Mouse (Mus musculus) brain, embryonic 14.5 days (tissue): ENCODE measurements around the gene Sorcs3. TPM values are rescaled to one million over a fixed set of nuclear protein-coding genes. Genes with fewer than 3 reads are reported as not detected.
A peak's percentile ranks its signal among the peaks of the same experiment; 100 is the strongest.

Experiments used
- DNase-seq: peaks from one replicate; pipeline ENCODE4 v3.0.0-alpha.2; 2011; ENCODE audit warnings: low read depth
- CTCF ChIP-seq: fragments of 200-500 bp; IDR thresholded peaks from 2 replicates; pipeline ENCODE4 v1.5.1; 2012; ENCODE audit warnings: inconsistent platforms, mild to moderate bottlenecking, moderate library complexity, borderline replicate concordance; ENCODE audit not compliant: insufficient read depth, insufficient read length; ENCODE audit errors: extremely low read depth
- POLR2A ChIP-seq: fragments of 200-500 bp; IDR thresholded peaks from 2 replicates; pipeline ENCODE4 v1.6.1; 2012; ENCODE audit warnings: mild to moderate bottlenecking, inconsistent platforms, borderline replicate concordance; ENCODE audit not compliant: poor library complexity, insufficient read depth, insufficient read length, severe bottlenecking; ENCODE audit errors: extremely low read depth
- polyA plus RNA-seq: library from polyadenylated mRNA; depleted of rRNA; stranded (reverse); fragments of >200 nt; gene quantifications from 2 replicates; pipeline ENCODE4 v1.2.3, GENCODE M21; 2012

Gene Sorcs3
- polyA plus RNA-seq, 1 experiment: 14.6 TPM

GRCm38 (mm10) chr19:48679896-48680295 lies 474.1 kb downstream of the Sorcs3 start:
- no peak for TF ChIP-seq CTCF
- TF ChIP-seq POLR2A: no peak
- no peak for DNase-seq

GRCm38 (mm10) chr19:48682485-48682884 lies 476.7 kb downstream of the Sorcs3 start:
- TF ChIP-seq POLR2A: no peak
- peak; percentile 86 for DNase-seq

- TF ChIP-seq POLR2A (no peak), CTCF (no peak)
- DNase-seq: peak; percentile 24
These were observed 480.5 kb downstream of the Sorcs3 start for GRCm38 (mm10) chr19:48686369-48686768.

DNA sequence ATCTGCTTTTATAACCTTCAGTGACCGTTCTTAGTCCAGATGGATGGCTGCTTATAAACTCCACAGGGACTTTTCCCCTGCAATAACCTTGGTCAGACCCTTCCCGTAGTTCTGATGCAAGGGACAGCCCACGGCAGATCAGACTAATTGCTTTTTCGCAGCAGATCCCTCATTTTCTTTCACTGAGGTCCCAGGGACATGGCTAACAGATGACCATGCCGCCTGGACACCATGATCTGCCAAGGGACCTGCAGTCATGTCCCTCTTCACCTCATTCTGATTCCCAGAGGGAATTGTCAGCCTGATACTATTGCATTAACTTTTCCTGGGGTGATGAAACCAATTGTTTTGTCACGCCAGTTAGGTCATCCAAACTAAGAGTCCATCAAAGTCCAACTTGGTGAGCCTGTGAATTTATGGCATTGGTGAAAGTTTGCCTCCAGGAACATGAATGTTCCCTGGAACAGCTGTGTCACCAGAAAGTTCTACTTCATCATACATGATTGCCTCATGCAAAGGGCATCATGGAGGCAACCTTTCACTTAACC lies 494.4 kb downstream of the Sorcs3 start:
- no peak for DNase-seq
- no peak for TF ChIP-seq POLR2A
- no peak for TF ChIP-seq CTCF

DNA sequence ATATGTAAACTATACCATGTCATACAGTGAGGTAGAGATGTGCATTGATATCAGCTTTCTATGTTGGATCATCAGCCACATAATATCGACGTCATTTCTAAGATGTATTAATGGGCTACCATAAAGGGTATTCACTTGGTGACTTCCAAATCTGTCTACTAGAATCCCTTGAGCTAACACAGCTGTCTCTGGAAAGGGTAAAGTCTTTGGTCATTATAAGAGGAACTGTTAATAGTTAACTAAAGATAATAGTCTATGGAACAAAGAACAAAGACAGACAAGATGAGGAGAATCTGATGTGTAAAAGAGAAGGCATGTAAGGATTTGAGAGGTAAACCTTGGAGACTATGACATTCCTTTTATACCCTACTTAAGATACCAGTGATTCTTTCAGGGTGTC lies 497.9 kb downstream of the Sorcs3 start:
- TF ChIP-seq POLR2A: no peak
- no peak for TF ChIP-seq CTCF
- DNase-seq: no peak

- TF ChIP-seq CTCF: no peak
- no peak for TF ChIP-seq POLR2A
- peak; percentile 79 for DNase-seq
These were observed 500.6 kb downstream of the Sorcs3 start for GRCm38 (mm10) chr19:48706267-48706923.

DNA sequence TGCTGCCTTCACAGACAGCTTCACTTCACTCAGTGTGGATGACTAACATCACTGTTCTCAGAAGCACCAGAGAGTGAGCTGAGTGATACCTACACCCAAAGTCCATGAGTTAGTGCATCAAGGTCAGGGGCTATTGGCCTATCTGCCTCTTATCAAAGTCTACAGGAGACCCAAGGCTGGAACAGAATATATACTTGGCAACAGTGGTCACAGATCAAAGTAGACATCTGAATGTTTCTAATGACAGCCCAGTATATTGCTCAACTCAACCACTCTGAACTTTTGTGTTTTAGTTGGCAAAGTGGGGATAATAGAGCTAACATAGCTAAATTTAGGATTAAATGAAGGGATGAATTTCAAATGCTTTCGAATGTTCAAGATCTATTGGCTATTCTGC lies 501.1 kb downstream of the Sorcs3 start:
- DNase-seq: no peak
- TF ChIP-seq CTCF: no peak
- no peak for TF ChIP-seq POLR2A

DNA sequence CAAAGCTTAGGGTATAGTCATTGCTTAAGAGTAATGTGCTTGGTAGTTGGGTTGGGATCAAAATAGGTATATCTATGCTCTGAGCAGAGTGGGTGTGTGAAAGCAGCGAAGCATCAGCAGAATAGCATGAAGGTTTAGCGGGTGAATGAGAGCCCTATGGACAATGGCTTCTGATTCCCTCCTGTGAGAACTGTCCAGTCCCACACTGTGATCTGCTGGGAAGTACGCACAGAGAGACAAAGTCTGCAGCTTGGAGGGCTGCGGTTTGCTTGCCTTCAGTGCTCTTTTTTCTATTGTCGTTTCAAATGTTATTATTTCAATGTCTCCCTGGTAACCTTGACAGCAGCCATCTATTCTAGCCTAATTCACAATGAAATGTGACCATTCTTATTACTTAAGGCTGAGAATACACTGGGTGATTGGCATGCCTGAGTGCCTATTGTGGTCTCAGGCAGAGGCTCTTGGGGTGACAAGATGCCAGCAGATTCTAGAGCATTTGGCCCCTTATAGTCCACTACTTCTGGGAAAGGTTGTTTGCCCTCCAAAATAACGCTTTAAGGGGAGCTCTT lies 520.1 kb downstream of the Sorcs3 start:
- DNase-seq: peak; percentile 61
- TF ChIP-seq CTCF (no peak), POLR2A (no peak)

- peak; percentile 67 for DNase-seq
- TF ChIP-seq POLR2A: no peak
- no peak for TF ChIP-seq CTCF
These were observed 521.2 kb downstream of the Sorcs3 start for GRCm38 (mm10) chr19:48727048-48727447.

DNA sequence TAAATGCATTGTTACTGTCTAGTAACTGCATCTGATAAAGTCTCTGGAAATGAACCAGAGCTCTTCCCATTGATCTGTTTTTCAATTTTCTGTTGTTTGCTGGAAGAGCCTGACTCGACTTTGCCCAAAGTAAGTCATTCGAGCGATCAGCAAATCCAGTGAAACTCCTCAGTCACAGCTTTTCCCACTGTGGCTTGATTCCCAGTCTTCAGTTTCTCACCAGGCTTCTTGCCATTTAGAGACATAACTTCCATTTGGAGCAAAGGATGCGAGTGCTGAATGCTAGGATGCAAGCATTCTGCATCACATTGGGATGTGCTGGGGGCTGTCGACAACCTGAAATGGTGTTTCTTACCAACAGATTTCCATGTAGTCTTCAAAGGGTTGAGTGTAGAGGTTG lies 521.8 kb downstream of the Sorcs3 start:
- TF ChIP-seq POLR2A: no peak
- no peak for TF ChIP-seq CTCF
- DNase-seq: peak; percentile 66

- DNase-seq: peak; percentile 52
These were observed 525.9 kb downstream of the Sorcs3 start for GRCm38 (mm10) chr19:48731731-48732130.

DNA sequence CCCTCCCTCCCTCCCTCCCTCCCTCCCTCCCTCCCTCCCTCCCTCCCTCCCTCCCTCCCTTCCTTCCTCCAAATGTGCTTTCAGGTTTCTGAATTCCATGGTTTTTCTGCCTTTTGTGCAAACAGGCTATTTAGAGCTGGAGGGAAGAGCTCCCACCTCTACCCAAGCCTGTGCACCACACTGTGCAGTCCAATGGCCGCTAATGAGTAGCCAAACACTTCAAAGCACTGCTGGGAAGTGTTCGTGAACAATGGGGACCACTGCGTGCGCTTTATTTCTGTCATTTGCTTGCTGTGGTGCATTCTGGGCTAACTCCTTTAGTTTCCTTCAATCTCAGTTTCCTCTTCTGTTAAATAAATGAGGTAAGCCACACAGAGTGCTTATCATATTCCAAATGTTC lies 528.5 kb downstream of the Sorcs3 start:
- peak; percentile 73 for DNase-seq
- no peak for TF ChIP-seq CTCF
- TF ChIP-seq POLR2A: no peak

More at GRCm38 (mm10) chr19:48731731-48732130, 525.9 kb downstream of the Sorcs3 start:
- TF ChIP-seq CTCF: no peak
- TF ChIP-seq POLR2A: no peak
